In the genomic region with DNA sequence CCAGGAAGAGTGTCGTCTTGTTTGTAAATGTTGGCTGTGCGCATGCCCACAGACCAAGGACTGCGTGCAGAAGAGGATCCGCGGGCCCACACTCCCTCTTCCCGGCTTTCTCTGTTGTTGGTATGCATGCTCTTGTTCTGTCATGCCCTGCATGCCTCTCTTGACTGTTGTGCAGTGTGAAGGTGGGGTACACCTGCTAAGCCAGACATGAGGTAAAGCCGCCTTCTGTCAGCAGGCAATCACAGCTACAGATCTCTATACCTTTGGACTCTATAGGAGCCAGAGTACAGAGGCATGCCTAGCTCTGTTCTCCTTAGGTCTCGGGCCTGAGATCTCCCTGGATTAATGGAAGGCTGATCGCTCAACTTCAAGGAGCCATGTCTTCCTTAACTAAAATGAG, we compare ENCODE assay signal across 22 mouse cellular contexts.
"Had no signal": no experiment of that assay in that cellular context is flagged by ENCODE, and none has a peak within 500 bp of the region (broad histone marks: within the 10 kb centered on the region; RNA-seq: fewer than 3 reads in every experiment).

No protein-coding gene starts in this region.

- H3K4me1 ChIP-seq: limb, embryonic 12.5 days had no signal

- H3K27ac ChIP-seq: kidney, embryonic 15.5 days; layer of hippocampus, adult 2 months; liver, embryonic 13.5 days; midbrain, embryonic 12.5 days; midbrain, embryonic 15.5 days; neural tube, embryonic 12.5 days; neural tube, embryonic 15.5 days; stomach, embryonic 15.5 days had no signal

- DNase-seq: kidney, adult 8-10 months; kidney, postnatal 14 days; kidney, postnatal 4 days; layer of hippocampus, adult 9-11 months; liver, embryonic 13.5 days; lung, adult 2 months; lung, postnatal 14 days; lung, postnatal 4 days; right cerebral cortex, adult 18-20 months; right cerebral cortex, postnatal 14 days; right cerebral cortex, postnatal 4 days; thymus, adult 2 months; thymus, postnatal 14 days; thymus, postnatal 4 days had no signal

- H3K9ac ChIP-seq: kidney, embryonic 15.5 days; limb, embryonic 12.5 days; liver, embryonic 13.5 days; midbrain, embryonic 12.5 days; midbrain, embryonic 15.5 days; neural tube, embryonic 12.5 days; neural tube, embryonic 15.5 days; stomach, embryonic 15.5 days had no signal

- H3K9me3 ChIP-seq: kidney, embryonic 15.5 days; limb, embryonic 12.5 days; liver, embryonic 13.5 days; midbrain, embryonic 12.5 days; midbrain, embryonic 15.5 days; neural tube, embryonic 12.5 days; neural tube, embryonic 15.5 days; stomach, embryonic 15.5 days had no signal

- H3K4me2 ChIP-seq: kidney, embryonic 15.5 days; limb, embryonic 12.5 days; liver, embryonic 13.5 days; midbrain, embryonic 12.5 days; midbrain, embryonic 15.5 days; neural tube, embryonic 12.5 days; neural tube, embryonic 15.5 days; stomach, embryonic 15.5 days had no signal

- ATAC-seq: midbrain, embryonic 15.5 days had no signal

- H3K4me3 ChIP-seq: kidney, embryonic 15.5 days; layer of hippocampus, adult 2 months; limb, embryonic 12.5 days; liver, embryonic 13.5 days; midbrain, embryonic 12.5 days; midbrain, embryonic 15.5 days; neural tube, embryonic 12.5 days; neural tube, embryonic 15.5 days; stomach, embryonic 15.5 days had no signal

- H3K36me3 ChIP-seq: kidney, embryonic 15.5 days; limb, embryonic 12.5 days; liver, embryonic 13.5 days; midbrain, embryonic 12.5 days; midbrain, embryonic 15.5 days; neural tube, embryonic 12.5 days; neural tube, embryonic 15.5 days; stomach, embryonic 15.5 days had no signal

- H3K27me3 ChIP-seq: kidney, embryonic 15.5 days; limb, embryonic 12.5 days; liver, embryonic 13.5 days; midbrain, embryonic 12.5 days; midbrain, embryonic 15.5 days; neural tube, embryonic 12.5 days; neural tube, embryonic 15.5 days; stomach, embryonic 15.5 days had no signal
